Mouse (Mus musculus): Measurements from ENCODE around the gene Nif3l1.

DNA sequence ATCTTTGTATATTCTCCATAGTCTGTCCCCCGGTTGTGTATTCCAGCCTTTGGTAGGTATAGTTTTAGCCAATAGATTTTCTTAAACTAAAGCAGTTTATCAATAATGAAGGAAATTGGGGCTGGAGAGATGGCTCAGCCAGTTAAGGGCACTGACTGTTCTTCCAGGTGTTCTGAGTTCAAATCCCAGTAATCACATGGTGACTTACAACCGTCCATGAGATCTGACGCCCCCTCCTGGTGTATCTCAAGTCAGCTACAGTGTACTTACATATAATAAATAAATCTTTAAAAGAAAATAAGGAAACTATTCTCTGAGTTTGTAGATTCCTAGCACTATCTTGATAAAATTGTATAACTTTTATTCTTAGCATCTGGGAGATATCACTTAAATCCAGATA lies 49.6 kb upstream of the Nif3l1 start:
- no peak for TF ChIP-seq CTCF (IDR thresholded peaks at IDR 0.05; ENCODE audit: extremely low read depth, insufficient read depth, low read length)
- no peak for TF ChIP-seq POLR2A (IDR thresholded peaks at IDR 0.05; ENCODE audit: extremely low read depth, insufficient read depth, low read length)
